Mouse (Mus musculus) liver, postnatal 0 days (tissue): ENCODE data around the gene Daglb. TPM values are rescaled to one million over a fixed set of nuclear protein-coding genes. Genes with fewer than 3 reads are reported as not detected.
A peak's percentile ranks its signal among the peaks of the same experiment; 100 is the strongest.

Experiments
- ATAC-seq: fragments of 200-750 bp; cut with Nextera tagmentation; 2 replicates; pipeline ENCODE4 v1.8.0; 2017; ENCODE audit warnings: mild to moderate bottlenecking, moderate library complexity
- DNase-seq: peaks from one replicate; pipeline ENCODE4 v3.0.0-alpha.2; 2016
- H3K27ac ChIP-seq: fragments of 300-500 bp; sonication (generic); 2 replicates; pipeline ENCODE4 v1.5.1; 2014; ENCODE audit warnings: antibody characterized with exemption, moderate library complexity, mild to moderate bottlenecking, low read depth
- H3K27me3 ChIP-seq: fragments of 300-500 bp; sonication (generic); 2 replicates; pipeline ENCODE4 v1.6.1; 2014; ENCODE audit warnings: low read length, control low read depth, mixed read lengths; ENCODE audit not compliant: insufficient read depth
- H3K36me3 ChIP-seq: fragments of 300-500 bp; sonication (generic); replicated peaks from 2 replicates; pipeline ENCODE4 v1.6.1; 2014; ENCODE audit warnings: mild to moderate bottlenecking, control low read depth, low read length, moderate library complexity, mixed read lengths; ENCODE audit not compliant: insufficient read depth
- H3K4me1 ChIP-seq: fragments of 300-500 bp; sonication (generic); 2 replicates; pipeline ENCODE4 v1.6.1; 2014; ENCODE audit warnings: antibody characterized with exemption, mild to moderate bottlenecking, control low read depth; ENCODE audit not compliant: insufficient read depth
- H3K4me2 ChIP-seq: fragments of 300-500 bp; sonication (generic); 2 replicates; pipeline ENCODE4 v1.6.1; 2014; ENCODE audit warnings: low read depth, mild to moderate bottlenecking, low read length, moderate library complexity, mixed read lengths
- H3K4me3 ChIP-seq: fragments of 300-500 bp; sonication (generic); 2 replicates; pipeline ENCODE4 v1.5.1; 2014; ENCODE audit warnings: low read depth, low read length
- H3K9ac ChIP-seq: fragments of 300-500 bp; sonication (generic); replicated peaks from 2 replicates; pipeline ENCODE4 v1.6.1; 2014; ENCODE audit warnings: mild to moderate bottlenecking, moderate library complexity
- H3K9me3 ChIP-seq: fragments of 300-500 bp; sonication (generic); 2 replicates; pipeline ENCODE4 v1.6.1; 2016; ENCODE audit warnings: mild to moderate bottlenecking, control low read depth, low read length, mixed read lengths
- CTCF ChIP-seq: sonication (generic); IDR thresholded peaks from 2 replicates; pipeline ENCODE4 v1.5.1; 2016; ENCODE audit warnings: antibody characterized with exemption, low read depth
- EP300 ChIP-seq: IDR thresholded peaks from 2 replicates; pipeline ENCODE4 v1.6.1; 2016; ENCODE audit warnings: antibody characterized with exemption, low read depth, mild to moderate bottlenecking
- WGBS: fragments of 180-500 bp; shearing (Covaris S2); extraction: QIAGEN DNeasy Blood & Tissue Kit; methylation state at CpG from one replicate; pipeline ENCODE4 v1.1.7; 2014; ENCODE audit not compliant: insufficient replicate concordance; 5-methylcytosine and 5-hydroxymethylcytosine counted together
- polyA plus RNA-seq: library from polyadenylated mRNA; unstranded; fragments of >200 nt; fragmentation: Nextera tagmentation; extraction: Ambion mirVana; gene quantifications from 2 replicates; pipeline ENCODE4 v1.2.1, GENCODE M21; 2015

Daglb gene
- polyA plus RNA-seq, 1 experiment from 2014 or later, result 5.6 TPM

DNA sequence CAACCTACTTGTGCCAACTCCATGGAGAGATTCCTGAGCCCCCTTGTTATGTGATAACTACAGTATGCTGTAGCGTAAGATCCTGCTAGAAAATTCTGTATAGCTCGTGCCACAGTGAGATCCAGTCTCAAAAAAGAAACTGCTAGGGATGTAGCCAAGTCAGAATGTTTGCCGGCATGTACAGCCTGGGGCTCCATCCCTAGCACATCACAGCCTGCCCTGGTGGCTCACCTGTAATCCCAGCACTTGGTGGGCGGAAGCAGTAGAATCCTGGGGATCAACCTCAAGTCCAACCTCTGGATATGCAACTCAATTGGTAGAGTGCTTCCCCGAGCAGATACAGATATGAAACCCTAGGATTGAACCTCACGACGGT lies 63.9 kb downstream of the Daglb start:
- H3K27ac ChIP-seq, result peak overlapping the region; percentile 100
- WGBS, result 13% methylated on average over 7 of the region's 7 CpGs
- H3K27me3 ChIP-seq, result no peaks in the 10 kb centered on the region
- H3K9me3 ChIP-seq, result no peaks in the 10 kb centered on the region
- TF ChIP-seq EP300 (no peak), CTCF (no peak)
- peak; percentile 15; the same call in 1 of the 2 replicates for ATAC-seq
- H3K36me3 ChIP-seq, result no peaks in the 10 kb centered on the region
- H3K4me2 ChIP-seq, result peak overlapping the region; percentile 86
- peak overlapping the region; percentile 90 for H3K4me3 ChIP-seq
- H3K9ac ChIP-seq, result peak overlapping the region; percentile 100
- no peak for DNase-seq
- H3K4me1 ChIP-seq, result peaks cover 28% of the 10 kb centered on the region

DNA sequence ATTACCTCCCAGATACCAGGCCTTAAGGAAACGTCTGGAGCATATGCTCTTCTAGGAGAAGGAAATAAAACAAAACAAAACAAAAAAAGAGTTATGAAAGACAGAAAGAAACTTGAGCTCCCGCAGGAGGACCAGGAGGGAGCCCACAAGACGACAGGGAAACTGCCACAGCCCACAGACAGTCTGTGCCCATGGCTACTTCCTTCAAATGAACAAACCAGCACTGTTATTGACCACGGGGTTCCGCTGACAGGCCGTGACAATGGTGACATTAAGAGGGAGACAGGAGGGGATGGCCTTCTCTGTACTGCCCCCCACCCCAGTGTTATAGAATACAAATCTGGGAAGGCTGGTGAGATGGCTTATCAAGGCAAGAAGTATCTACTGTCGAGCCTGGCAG lies 66.3 kb downstream of the Daglb start:
- Histone ChIP-seq H3K4me3 (no peak overlapping the region), H3K4me1 (peaks cover 8% of the 10 kb centered on the region), H3K9ac (no peak overlapping the region), H3K4me2 (no peak overlapping the region), H3K27ac (no peak overlapping the region), H3K27me3 (no peaks in the 10 kb centered on the region), H3K9me3 (no peaks in the 10 kb centered on the region), H3K36me3 (no peaks in the 10 kb centered on the region)
- no peak for ATAC-seq
- TF ChIP-seq CTCF (no peak), EP300 (no peak)
- WGBS, result 40% methylated on average over 7 of the region's 7 CpGs
- DNase-seq, result no peak

DNA sequence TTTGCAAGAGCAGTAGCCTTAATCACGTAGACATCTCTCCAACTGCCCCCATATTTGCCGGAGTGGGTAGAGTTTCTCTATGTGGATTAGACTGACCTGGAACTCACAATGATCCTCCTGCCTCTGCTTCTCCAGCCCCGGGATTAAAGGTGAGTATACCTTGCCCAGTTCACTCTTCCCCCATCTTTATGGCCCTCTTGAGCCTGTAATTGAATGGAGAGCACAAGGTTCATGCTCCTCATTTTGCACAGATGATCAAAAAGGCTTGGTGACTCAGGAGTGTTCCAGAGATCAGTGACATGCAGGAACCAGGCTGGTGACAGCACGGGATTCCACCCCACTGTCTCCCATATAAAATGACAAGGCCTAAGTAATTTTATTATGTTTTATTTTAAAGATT lies 70.5 kb downstream of the Daglb start:
- no peak overlapping the region for H3K4me2 ChIP-seq
- no peak overlapping the region for H3K9ac ChIP-seq
- no peaks in the 10 kb centered on the region for H3K9me3 ChIP-seq
- H3K36me3 ChIP-seq, result no peaks in the 10 kb centered on the region
- WGBS, result 77% methylated on average over 4 of the region's 4 CpGs
- no peak overlapping the region for H3K4me3 ChIP-seq
- no peak for TF ChIP-seq EP300
- no peak for TF ChIP-seq CTCF
- no peaks in the 10 kb centered on the region for H3K4me1 ChIP-seq
- H3K27ac ChIP-seq, result no peak overlapping the region
- no peaks in the 10 kb centered on the region for H3K27me3 ChIP-seq
- no peak for ATAC-seq
- no peak for DNase-seq

- TF ChIP-seq CTCF, result no peak
- no peak for TF ChIP-seq EP300
- Histone ChIP-seq H3K9ac (no peak overlapping the region), H3K4me2 (no peak overlapping the region), H3K4me3 (no peak overlapping the region), H3K27ac (no peak overlapping the region), H3K36me3 (no peaks in the 10 kb centered on the region), H3K9me3 (no peaks in the 10 kb centered on the region), H3K27me3 (no peaks in the 10 kb centered on the region), H3K4me1 (no peaks in the 10 kb centered on the region)
- DNase-seq (no peak), ATAC-seq (no peak)
- 25% methylated on average over 2 of the region's 2 CpGs for WGBS
These were observed 72.6 kb downstream of the Daglb start for GRCm38 (mm10) chr5:143537022-143537421.

DNA sequence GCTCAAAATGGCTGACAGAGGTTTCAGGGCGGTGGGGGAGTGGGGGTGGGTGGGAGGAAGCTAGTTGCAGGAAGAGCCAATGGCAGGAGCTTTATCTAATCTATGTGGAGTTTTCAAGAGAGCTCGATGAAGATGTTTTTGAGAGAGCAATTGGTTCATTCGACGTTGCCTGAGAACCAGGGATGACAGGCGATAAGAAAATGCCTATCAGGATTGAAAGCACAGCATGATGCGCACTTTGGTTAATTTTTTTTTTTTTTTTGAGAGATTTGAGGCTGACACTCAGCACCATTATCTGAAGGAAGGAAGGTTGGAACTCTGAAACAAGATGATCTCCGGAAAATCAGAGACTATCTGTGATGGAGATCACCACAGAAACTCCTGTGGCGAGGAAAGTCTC lies 74.7 kb downstream of the Daglb start:
- no peak for TF ChIP-seq EP300
- TF ChIP-seq CTCF, result no peak
- Histone ChIP-seq H3K27ac (no peak overlapping the region), H3K4me2 (no peak overlapping the region), H3K36me3 (no peaks in the 10 kb centered on the region), H3K27me3 (no peaks in the 10 kb centered on the region), H3K9ac (no peak overlapping the region), H3K4me3 (no peak overlapping the region), H3K4me1 (no peaks in the 10 kb centered on the region), H3K9me3 (no peaks in the 10 kb centered on the region)
- DNase-seq, result no peak
- 69% methylated on average over 8 of the region's 8 CpGs for WGBS
- ATAC-seq, result no peak

GRCm38 (mm10) chr5:143547384-143547783 lies 83.0 kb downstream of the Daglb start:
- Histone ChIP-seq H3K9ac (no peak overlapping the region), H3K4me1 (peaks cover 14% of the 10 kb centered on the region), H3K27me3 (no peaks in the 10 kb centered on the region), H3K36me3 (0 out of 2 replicates have a peak, but pooled peaks cover 4% of the 10 kb centered on the region), H3K4me3 (no peak overlapping the region), H3K27ac (no peak overlapping the region), H3K9me3 (no peaks in the 10 kb centered on the region), H3K4me2 (peak overlapping the region; percentile 75)
- peak; percentile 88 for DNase-seq
- 4% methylated on average over 11 of the region's 11 CpGs for WGBS
- ATAC-seq, result peak; percentile 14; the same call in 1 of the 2 replicates
- TF ChIP-seq CTCF (peak; percentile 100), EP300 (no peak)

DNA sequence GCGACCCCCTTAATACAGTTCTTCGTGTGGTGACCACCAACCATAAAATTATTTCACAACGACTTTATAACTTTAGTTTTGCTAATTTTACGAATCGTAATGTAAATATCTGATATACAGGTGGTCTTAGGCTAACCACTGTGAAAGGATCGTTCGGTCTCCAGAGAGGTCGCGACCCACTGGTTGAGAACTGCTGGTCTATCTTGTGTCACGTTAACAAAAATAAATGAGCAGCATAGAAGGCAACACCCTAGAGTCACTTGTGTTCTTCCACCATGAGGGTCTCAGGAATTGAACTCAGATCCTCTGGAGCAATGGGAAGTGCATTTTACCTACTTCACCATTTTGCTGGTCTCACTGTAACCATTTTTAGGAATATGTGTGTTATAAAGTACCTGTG lies 83.5 kb downstream of the Daglb start:
- H3K9ac ChIP-seq, result no peak overlapping the region
- peak overlapping the region; percentile 58; the same call in 1 of the 2 replicates for H3K4me3 ChIP-seq
- 51% methylated on average over 10 of the region's 10 CpGs for WGBS
- H3K9me3 ChIP-seq, result no peaks in the 10 kb centered on the region
- no peaks in the 10 kb centered on the region for H3K27me3 ChIP-seq
- ATAC-seq (no peak), DNase-seq (no peak)
- H3K4me2 ChIP-seq, result peak overlapping the region; percentile 75
- 0 out of 2 replicates have a peak, but pooled peaks cover 4% of the 10 kb centered on the region for H3K36me3 ChIP-seq
- peak overlapping the region; percentile 79 for H3K27ac ChIP-seq
- H3K4me1 ChIP-seq, result peaks cover 14% of the 10 kb centered on the region
- TF ChIP-seq EP300 (no peak), CTCF (no peak)
